Mouse (Mus musculus) duodenum, adult 2 months (tissue): ENCODE measurements around the gene Vmn2r121. TPM values are rescaled to one million over a fixed set of nuclear protein-coding genes. Genes with fewer than 3 reads are reported as not detected.

Experiments used
- polyA plus RNA-seq: library from polyadenylated mRNA; depleted of rRNA; stranded (reverse); fragments of >200 nt; gene quantifications from 2 replicates; pipeline ENCODE4 v1.2.3, GENCODE M21; 2012; ENCODE audit warnings: low replicate concordance; rRNA removed

Gene Vmn2r121
- polyA plus RNA-seq = not detected in 2 replicates

GRCm38 (mm10) chrX:124135852-124136251 is at the start of gene Vmn2r121:
TSS of gene Vmn2r121 (minus strand) at chrX:124135952.

